Mouse (Mus musculus) spleen, adult 2 months (tissue): ENCODE data around the gene Tnf. TPM values are rescaled to one million over a fixed set of nuclear protein-coding genes. Genes with fewer than 3 reads are reported as not detected.

Experiments used
- DNase-seq, 2 experiments: peaks; one replicate each; pipeline versions ENCODE4 v3.0.0 to v3.0.0-alpha.2; 2012 to 2021; ENCODE audit warnings: low spot score in 2 of 2, low read depth in 1 of 2
- H3K27ac ChIP-seq: fragments of 200-500 bp; 2 replicates; pipeline ENCODE4 v1.5.1; 2012; ENCODE audit warnings: low read length, inconsistent platforms; ENCODE audit not compliant: insufficient read depth
- H3K27me3 ChIP-seq: fragments of 200-500 bp; 2 replicates; pipeline ENCODE4 v1.6.1; 2012; ENCODE audit warnings: mild to moderate bottlenecking, moderate library complexity, low read length, inconsistent platforms; ENCODE audit not compliant: control insufficient read depth, insufficient read depth
- H3K36me3 ChIP-seq: fragments of 200-500 bp; 2 replicates; pipeline ENCODE4 v1.6.1; 2012; ENCODE audit warnings: mild to moderate bottlenecking, low read length, inconsistent platforms; ENCODE audit not compliant: control insufficient read depth, insufficient read depth
- H3K4me1 ChIP-seq: fragments of 200-500 bp; 2 replicates; pipeline ENCODE4 v1.6.1; 2011; ENCODE audit warnings: inconsistent platforms; ENCODE audit not compliant: control insufficient read depth, insufficient read depth, insufficient read length
- H3K4me3 ChIP-seq: fragments of 200-500 bp; 2 replicates; pipeline ENCODE4 v1.5.1; 2011; ENCODE audit warnings: mild to moderate bottlenecking, inconsistent platforms; ENCODE audit not compliant: insufficient read depth, insufficient read length; ENCODE audit errors: extremely low read depth
- CTCF ChIP-seq: fragments of 200-500 bp; IDR thresholded peaks from 2 replicates; pipeline ENCODE4 v1.5.1; 2011; ENCODE audit warnings: mild to moderate bottlenecking, inconsistent platforms; ENCODE audit not compliant: insufficient read depth, insufficient read length, insufficient replicate concordance; ENCODE audit errors: extremely low read depth
- POLR2A ChIP-seq: fragments of 200-500 bp; IDR thresholded peaks from 2 replicates; pipeline ENCODE4 v1.6.1; 2011; ENCODE audit warnings: low read depth, low read length, inconsistent platforms
- WGBS: fragments of 180-500 bp; shearing (Covaris S2); methylation state at CpG from one replicate; pipeline ENCODE4 v1.1.7; 2018; 5-methylcytosine and 5-hydroxymethylcytosine counted together
- polyA plus RNA-seq: library from polyadenylated mRNA; depleted of rRNA; stranded (reverse); fragments of >200 nt; gene quantifications from 2 replicates; pipeline ENCODE4 v1.2.3, GENCODE M21; 2012

Tnf gene
- polyA plus RNA-seq, 1 experiment: 7.5 TPM

GRCm38 (mm10) chr17:35187959-35188610, 13.7 kb downstream of the Tnf start, which contains the start of gene Lst1:
Gene Lst1, minus strand, starts transcription at chr17:35188439.
- peak within 1 kb of the TSS; percentile 31; the same call in 1 of the 2 replicates for H3K4me3 ChIP-seq
- peak in 1 of 2 experiments; percentile 40 for DNase-seq
- H3K27ac ChIP-seq: peak within 1 kb of the TSS; percentile 89

GRCm38 (mm10) chr17:35187345-35187744, 14.5 kb downstream of the Tnf start:
- TF ChIP-seq POLR2A: no peak
- no peak for TF ChIP-seq CTCF
- WGBS: 69% methylated on average over 4 of the region's 4 CpGs
- Histone ChIP-seq H3K4me3 (peak overlapping the region; percentile 16; the same call in 1 of the 2 replicates), H3K36me3 (no peaks in the 10 kb centered on the region), H3K27me3 (no peaks in the 10 kb centered on the region), H3K4me1 (peaks cover 46% of the 10 kb centered on the region; the same call in 1 of the 2 replicates), H3K27ac (peak overlapping the region; percentile 89)
- no peak for DNase-seq

More at GRCm38 (mm10) chr17:35187959-35188610, 13.7 kb downstream of the Tnf start, which contains the start of gene Lst1:
- Histone ChIP-seq H3K36me3 (no peaks in the 10 kb centered on the region), H3K27me3 (no peaks in the 10 kb centered on the region), H3K4me1 (peaks cover 50% of the 10 kb centered on the region; the same call in 1 of the 2 replicates)
- WGBS: 26% methylated on average over 7 of the region's 7 CpGs
- TF ChIP-seq POLR2A: no peak
- no peak for TF ChIP-seq CTCF

GRCm38 (mm10) chr17:35186681-35187080, 15.1 kb downstream of the Tnf start:
- Histone ChIP-seq H3K4me1 (peaks cover 43% of the 10 kb centered on the region; the same call in 1 of the 2 replicates), H3K27ac (peak overlapping the region; percentile 73), H3K36me3 (no peaks in the 10 kb centered on the region), H3K27me3 (no peaks in the 10 kb centered on the region), H3K4me3 (peak overlapping the region; percentile 40)
- 1% methylated on average over 4 of the region's 4 CpGs for WGBS
- peak in 1 of 2 experiments; percentile 72 for DNase-seq
- TF ChIP-seq POLR2A (peak; percentile 40; the same call in 1 of the 2 replicates), CTCF (no peak)

- H3K27ac ChIP-seq: peak overlapping the region; percentile 89
- no peaks in the 10 kb centered on the region for H3K27me3 ChIP-seq
- peak; percentile 67 to 82 for DNase-seq
- WGBS: under 1% methylated on average over 17 of the region's 18 CpGs
- H3K4me1 ChIP-seq: peaks cover 43% of the 10 kb centered on the region; the same call in 1 of the 2 replicates
- TF ChIP-seq CTCF: no peak
- TF ChIP-seq POLR2A: no peak; the same call in 1 of the 2 replicates
- H3K4me3 ChIP-seq: peak overlapping the region; percentile 40; the same call in 1 of the 2 replicates
- H3K36me3 ChIP-seq: no peaks in the 10 kb centered on the region
Observed at GRCm38 (mm10) chr17:35185639-35186611, 15.9 kb downstream of the Tnf start.

GRCm38 (mm10) chr17:35180093-35180492, 21.7 kb downstream of the Tnf start:
- 80% methylated on average over 5 of the region's 5 CpGs for WGBS
- Histone ChIP-seq H3K36me3 (no peaks in the 10 kb centered on the region), H3K27me3 (no peaks in the 10 kb centered on the region), H3K4me1 (peaks cover 11% of the 10 kb centered on the region; the same call in 1 of the 2 replicates), H3K4me3 (no peak overlapping the region), H3K27ac (no peak overlapping the region; the same call in 1 of the 2 replicates)
- DNase-seq: no peak
- TF ChIP-seq POLR2A: no peak
- no peak for TF ChIP-seq CTCF

- peak in 1 of 2 experiments; percentile 79 for DNase-seq
- TF ChIP-seq POLR2A (no peak), CTCF (peak; percentile 99)
- no peak overlapping the region for H3K27ac ChIP-seq
- no peak overlapping the region for H3K4me3 ChIP-seq
- H3K4me1 ChIP-seq: peaks cover 16% of the 10 kb centered on the region
- no peaks in the 10 kb centered on the region for H3K36me3 ChIP-seq
- no peaks in the 10 kb centered on the region for H3K27me3 ChIP-seq
- 14% methylated on average over 5 of the region's 5 CpGs for WGBS
Observed at GRCm38 (mm10) chr17:35178528-35178927, 23.3 kb downstream of the Tnf start.

- no peaks in the 10 kb centered on the region for H3K36me3 ChIP-seq
- TF ChIP-seq CTCF (no peak), POLR2A (no peak)
- H3K4me3 ChIP-seq: no peak within 1 kb of the TSS
- H3K27ac ChIP-seq: peak within 1 kb of the TSS; percentile 50
- peaks cover 37% of the 10 kb centered on the region for H3K4me1 ChIP-seq
- no peak for DNase-seq
- 82% methylated on average over 2 of the region's 2 CpGs for WGBS
- no peaks in the 10 kb centered on the region for H3K27me3 ChIP-seq
Observed at GRCm38 (mm10) chr17:35175968-35176367, 25.8 kb downstream of the Tnf start, which contains the start of gene Aif1. Gene Aif1, minus strand, starts transcription at chr17:35176068.
